Mouse (Mus musculus) olfactory bulb, adult 2 months (tissue): ENCODE measurements around the gene Dnah2.

ENCODE experiments used
- CTCF ChIP-seq: fragments of 200-500 bp; IDR thresholded peaks from 2 replicates; pipeline ENCODE4 v1.5.1; 2012; ENCODE audit warnings: low read depth, mild to moderate bottlenecking, low read length, moderate library complexity; ENCODE audit not compliant: insufficient read depth
- POLR2A ChIP-seq: fragments of 200-500 bp; IDR thresholded peaks from 2 replicates; pipeline ENCODE4 v1.6.1; 2012; ENCODE audit warnings: mild to moderate bottlenecking, low read depth, low read length, moderate library complexity; ENCODE audit not compliant: insufficient read depth

GRCm38 (mm10) chr11:69527098-69528030 is 21.5 kb downstream of the Dnah2 start:
- TF ChIP-seq CTCF, result no peak
- TF ChIP-seq POLR2A, result no peak
